Mouse (Mus musculus) brain, embryonic 14.5 days (tissue): Measurements from ENCODE around the gene Aspa.

Experiments used
- CTCF ChIP-seq: fragments of 200-500 bp; IDR thresholded peaks from 2 replicates; pipeline ENCODE4 v1.5.1; 2012; ENCODE audit warnings: inconsistent platforms, mild to moderate bottlenecking, moderate library complexity, borderline replicate concordance; ENCODE audit not compliant: insufficient read depth, insufficient read length; ENCODE audit errors: extremely low read depth
- POLR2A ChIP-seq: fragments of 200-500 bp; IDR thresholded peaks from 2 replicates; pipeline ENCODE4 v1.6.1; 2012; ENCODE audit warnings: mild to moderate bottlenecking, inconsistent platforms, borderline replicate concordance; ENCODE audit not compliant: poor library complexity, insufficient read depth, insufficient read length, severe bottlenecking; ENCODE audit errors: extremely low read depth

GRCm38 (mm10) chr11:73303123-73303522 lies 26.3 kb downstream of the Aspa start:
- TF ChIP-seq CTCF, result no peak
- TF ChIP-seq POLR2A, result no peak
